Mouse (Mus musculus) kidney, adult 9 months (tissue): ENCODE data around the gene Gtdc1.

Experiments
- DNase-seq: peaks from one replicate; pipeline ENCODE4 v3.0.0; 2022

The Gtdc1 gene

DNA sequence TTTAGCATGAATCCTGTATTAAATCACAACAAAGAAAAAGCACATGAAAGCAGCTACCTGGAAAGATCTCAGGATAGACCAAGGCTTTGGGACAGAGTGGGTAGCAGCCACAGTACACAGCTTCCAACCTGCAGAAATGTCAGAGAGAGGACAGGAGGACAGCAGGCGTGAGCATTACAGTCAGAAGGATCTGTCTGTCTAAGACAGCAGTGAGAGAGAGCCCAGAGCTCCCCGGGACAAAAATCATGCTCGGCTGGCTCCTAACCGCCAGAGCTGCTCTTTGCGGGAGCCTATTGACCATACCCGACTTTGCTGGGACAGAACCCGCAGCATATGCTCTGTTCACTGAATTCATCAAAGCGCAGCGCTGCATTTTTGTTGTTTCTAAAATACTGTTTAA is 356.3 kb downstream of the Gtdc1 start:
- peak; percentile 48 for DNase-seq

DNA sequence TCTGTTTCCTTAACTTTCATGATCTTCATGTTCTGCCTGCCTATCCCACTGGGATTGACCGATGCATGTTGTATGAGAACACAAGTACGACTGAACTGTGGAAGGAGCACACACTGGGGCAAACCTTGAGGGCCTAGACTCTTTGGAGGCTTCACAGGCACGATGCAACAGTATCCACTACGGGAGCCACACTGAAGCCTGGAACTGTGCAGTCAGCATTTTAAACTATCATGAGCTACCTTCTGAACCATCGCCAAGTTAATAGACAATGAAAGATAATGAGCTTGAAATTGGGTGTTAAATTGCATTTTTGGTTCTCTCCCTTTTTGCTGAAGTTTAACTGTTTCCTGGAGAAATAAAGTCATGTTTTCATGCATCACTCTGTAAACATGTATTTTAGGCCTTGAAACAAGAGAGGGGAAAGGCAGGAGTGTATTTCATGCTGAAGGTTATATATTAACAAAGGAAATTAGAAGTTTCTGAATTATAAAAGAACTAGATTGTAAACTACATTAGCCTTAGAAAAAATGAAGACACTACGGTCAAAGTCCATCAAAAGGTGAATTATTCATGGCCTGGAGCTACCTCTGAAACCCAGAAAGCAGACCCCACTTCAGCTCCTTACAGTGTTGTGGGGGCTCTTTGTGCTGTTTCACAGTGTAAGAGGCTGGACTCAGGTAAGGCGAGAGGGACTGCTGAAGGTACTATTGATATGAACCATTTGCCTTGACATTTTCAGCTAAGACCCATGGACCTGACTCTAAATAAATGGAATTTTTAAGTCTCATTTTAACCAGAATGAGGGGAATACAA is 358.1 kb downstream of the Gtdc1 start:
- peak; percentile 74 for DNase-seq

DNA sequence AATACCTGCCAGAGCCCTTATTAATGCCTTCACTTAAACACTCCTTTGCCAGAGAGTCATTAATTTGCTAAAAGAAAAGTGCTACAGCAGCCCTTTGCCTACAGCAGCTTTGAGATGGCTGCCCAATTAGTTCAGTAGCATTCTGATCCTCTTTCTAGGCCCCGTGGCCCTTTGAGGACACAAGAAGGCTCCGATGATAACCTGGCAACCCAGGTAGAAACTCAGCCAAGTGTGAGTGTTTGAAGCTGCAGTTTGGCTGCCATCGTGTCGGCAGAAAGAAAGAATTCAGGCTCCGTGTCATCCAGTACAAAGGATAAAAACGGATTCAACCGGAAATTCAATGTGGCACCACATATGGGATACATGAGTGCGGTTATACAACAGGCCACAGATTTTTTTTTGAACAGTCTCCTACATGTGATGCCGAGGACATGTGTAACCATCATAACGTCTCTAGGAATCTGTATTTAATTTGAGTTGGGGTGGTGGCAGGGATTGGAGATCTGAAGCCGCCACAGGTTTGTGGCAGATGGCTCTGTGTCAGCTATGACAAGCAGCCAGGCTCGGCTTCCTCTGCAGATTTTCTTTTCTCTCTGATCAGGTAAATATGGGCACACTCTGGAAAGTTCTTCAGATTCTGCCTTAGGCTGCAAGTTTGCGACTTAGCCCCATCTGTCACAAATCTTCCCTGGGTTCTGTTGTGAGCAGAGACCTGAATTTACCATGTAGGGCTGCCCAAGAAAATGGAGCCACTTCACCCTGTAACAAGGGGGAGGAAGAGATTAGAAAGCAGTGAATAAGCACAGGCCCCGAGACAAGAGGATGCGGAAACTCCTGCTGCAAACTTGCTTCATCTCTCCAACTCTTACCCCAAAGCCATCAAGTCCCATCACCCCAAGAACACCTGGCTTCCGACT is 362.4 kb downstream of the Gtdc1 start:
- no peak for DNase-seq

DNA sequence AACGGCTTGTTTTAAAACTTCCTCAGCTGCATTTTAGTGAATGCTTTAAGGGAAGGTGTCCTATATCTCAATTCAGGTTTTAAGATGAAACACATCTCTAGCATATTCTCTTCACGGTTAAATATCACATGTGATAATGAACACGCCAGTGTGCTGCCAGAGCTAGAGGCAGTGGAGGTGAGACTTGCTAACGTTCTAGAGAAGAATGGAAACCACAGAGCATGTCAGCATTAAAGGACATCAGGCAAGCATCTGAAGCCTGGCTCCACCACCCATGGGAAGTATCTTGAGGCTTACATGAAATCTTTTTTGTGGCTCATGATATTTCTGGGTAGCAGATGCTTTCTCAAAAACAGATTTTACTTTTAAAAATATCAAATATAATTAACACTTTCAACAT is 365.7 kb downstream of the Gtdc1 start:
- DNase-seq: no peak

DNA sequence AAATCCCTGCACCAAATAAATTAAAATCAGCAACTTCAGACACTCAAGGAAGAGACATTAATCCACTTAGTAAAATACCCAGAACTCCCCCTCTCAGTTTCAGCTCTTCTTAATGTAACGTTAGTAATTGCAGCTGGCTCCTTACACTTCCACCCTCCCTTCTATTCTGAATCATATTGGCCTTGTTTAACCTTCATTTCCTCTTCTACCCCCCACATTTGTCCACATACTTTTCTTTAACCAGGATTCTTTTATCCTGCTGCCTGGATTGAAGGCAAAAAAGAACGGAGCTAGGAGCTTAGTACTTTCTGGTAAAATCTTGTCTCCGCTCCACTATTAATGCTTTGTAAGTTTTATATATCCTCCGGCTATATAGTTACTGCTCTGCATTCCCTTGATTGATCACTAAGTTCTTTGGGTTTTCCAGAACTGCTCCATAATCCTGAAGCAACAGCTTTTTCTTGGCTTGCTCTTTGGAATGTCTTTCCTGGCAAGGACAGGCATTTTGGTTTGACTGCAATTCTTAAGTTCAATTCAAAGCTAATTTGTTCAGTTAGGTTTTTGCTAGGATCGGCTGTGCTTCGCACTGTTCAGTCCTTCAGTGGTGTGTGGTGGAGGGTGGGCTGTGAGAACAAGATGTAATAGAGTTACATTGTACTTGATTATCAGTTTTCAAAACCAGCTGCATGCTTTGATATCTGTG is 368.1 kb downstream of the Gtdc1 start:
- DNase-seq: peak; percentile 35

DNA sequence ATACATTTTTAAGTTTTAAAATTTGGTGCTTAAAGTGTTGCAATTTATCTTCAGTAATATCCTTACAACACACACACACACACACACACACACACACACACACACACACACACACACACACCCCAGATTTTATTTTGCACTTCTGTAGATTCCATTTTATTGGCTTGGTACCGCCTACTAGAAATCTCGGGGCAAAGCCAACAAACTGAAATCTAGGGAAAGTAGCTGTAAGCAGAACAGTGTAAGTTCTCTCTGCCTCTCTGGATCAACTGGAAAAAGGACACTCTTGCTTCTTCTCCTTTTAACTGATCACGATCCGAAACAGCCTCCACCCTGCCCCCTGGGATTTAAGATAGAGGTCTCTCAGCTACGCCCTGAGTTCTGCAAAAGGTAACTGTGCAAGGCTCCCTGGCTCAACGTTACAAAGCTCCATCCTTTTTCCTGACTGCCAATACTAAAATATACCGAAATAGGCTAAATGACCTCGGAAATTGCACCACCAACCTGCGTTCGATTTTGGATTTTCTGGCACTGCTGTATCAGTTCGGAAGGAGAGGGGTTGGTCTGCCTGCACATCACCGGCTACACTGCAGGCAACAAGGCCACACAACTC is 369.7 kb downstream of the Gtdc1 start:
- DNase-seq: no peak

DNA sequence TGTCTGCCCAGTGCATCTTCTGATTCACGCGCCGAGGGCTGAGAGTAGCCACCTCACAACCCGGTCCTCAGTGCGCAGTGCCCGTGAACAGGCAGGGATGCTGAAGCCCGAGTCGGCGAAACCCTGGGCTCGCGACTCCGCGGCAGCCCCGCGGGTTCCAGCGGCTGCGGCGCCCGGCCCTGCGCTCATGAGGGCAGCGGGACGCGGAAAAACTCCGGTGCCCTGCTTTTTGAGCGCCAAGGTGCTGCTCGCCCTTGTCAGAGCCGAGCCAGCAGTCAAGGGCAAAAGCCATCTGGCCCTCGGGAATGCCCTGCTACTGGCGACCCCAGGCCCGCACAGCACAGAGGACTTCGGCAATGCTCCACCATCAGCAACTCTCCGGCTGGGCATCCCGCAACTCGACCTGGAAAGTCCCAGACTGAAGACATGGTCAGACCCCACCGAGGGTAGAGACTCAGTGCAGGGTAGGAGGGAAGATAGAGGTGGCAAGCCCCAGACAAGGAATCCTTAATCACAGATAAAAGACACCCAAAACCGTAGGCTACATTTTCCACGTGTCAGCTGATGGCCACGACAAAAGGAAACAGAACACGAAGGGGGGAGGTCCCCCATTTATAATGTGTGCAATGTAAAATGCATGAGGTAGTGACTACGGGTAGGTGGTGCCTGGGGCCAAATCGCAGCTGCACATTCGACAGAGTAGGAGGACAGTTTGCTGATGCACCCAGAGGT is 370.4 kb downstream of the Gtdc1 start:
- DNase-seq: peak; percentile 20

DNA sequence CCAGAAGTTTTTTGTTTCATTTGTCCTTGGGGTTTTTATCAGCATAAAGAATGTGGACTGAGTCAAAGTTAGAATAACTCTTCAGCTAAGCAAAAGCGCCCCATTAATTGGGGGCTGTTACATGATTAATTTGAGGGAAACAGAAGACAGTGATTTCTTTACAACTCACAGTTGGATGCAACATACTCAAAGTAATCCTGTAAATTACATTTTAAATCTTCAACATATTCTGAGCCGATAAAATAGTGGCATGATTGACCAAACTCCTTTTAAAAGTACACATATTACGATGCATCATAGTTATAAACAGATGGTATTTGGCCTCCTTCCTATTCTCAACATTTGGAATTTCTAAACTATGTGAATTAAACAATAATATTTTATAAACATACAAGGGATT is 372.7 kb downstream of the Gtdc1 start:
- DNase-seq: no peak

DNA sequence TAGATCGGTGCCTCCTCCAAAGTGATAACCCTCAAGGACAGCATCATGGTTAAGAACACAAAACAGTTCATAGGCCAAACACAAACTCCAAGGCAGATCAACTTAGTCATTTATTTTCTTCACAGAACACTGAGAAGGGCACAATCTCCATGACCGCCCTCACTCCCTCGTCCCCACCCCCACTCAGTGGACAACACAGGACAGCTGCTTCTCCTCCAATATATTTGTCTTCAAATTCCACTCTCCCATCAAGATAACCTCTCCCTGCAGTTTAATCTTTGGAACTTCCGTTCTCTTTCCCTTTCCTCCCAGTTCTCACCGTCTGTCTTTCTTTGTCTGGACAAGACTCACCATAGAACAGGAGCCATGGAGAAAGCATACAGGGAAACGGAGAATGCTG is 378.1 kb downstream of the Gtdc1 start:
- DNase-seq: peak; percentile 59

DNA sequence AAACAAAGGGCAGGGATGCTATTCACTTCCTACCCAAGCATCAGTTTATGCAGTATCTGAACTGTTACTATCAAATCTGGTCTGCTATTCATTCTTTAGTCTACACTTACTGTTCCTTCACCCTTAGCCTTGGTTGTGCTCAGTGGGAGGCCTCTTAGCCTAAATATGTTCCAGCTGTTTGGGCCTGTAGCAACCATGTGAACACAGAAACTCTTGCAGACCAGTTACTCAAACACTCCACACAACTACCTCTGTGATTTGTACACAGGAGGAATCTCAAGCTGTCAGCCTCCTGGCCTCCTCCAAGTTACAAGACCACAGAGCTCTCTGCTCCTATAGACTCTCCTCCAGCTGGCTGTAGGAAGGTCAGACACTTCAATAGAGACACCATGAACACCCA is 384.7 kb downstream of the Gtdc1 start:
- no peak for DNase-seq

DNA sequence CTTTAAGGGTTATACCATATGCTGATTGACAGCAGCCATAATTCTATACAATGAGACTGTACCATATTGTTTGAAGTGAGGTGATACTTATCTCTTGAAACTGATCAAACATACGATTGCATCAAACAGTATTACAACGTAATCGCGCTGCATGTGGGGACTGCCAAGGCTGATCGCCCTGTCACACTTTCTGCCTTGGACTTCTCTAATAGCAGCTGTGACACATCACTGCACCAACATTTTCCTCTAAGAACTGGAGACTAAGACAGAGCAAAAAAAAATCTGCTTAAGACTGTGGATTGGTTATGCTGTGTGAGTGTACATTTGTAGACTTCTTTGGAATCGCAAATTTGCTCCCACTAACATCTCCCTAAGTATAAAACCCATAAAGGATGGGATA is 385.7 kb downstream of the Gtdc1 start:
- DNase-seq: no peak

DNA sequence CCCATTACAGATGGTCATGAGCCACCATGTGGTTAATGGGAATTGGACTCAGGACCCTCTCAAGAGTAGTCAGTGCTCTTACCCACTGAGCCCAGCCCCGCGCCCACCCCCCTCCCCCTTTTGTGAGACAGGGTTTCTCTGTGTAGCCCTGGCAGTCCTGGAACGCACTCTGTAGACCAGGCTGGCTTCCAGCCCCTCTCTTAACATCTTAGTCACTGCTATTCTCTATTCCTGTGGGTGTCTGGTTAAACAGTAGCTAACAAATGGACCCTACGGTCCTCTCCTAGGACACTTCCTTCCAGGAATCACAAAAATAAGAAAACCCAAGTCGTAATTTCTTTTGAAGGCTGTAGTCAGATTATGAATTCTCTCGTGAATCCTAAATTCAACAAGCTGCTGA is 386.6 kb downstream of the Gtdc1 start:
- DNase-seq: peak; percentile 76

DNA sequence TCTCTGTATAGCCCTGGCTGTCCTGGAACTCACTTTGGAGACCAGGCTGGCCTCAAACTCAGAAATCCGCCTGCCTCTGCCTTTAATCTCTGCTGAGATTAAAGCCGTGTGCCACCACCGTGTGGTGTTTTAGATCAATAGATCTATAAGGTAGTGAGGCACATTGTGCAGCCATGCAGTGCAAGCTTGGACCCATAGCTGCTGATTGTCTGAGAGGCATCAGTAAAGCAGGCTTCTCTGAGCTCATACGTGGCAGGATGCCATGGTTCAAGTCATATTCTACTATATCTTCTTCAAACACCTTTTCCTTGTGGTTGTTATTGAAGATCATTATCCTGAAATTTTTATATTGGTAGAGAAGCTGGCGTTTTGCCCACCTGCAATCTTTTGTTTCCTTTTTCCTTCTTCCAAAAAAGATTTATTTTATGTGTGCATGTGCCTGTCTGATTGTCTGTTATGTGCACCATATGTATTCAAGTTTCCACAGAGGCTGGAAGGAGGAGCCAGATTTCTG is 388.3 kb downstream of the Gtdc1 start:
- no peak for DNase-seq

DNA sequence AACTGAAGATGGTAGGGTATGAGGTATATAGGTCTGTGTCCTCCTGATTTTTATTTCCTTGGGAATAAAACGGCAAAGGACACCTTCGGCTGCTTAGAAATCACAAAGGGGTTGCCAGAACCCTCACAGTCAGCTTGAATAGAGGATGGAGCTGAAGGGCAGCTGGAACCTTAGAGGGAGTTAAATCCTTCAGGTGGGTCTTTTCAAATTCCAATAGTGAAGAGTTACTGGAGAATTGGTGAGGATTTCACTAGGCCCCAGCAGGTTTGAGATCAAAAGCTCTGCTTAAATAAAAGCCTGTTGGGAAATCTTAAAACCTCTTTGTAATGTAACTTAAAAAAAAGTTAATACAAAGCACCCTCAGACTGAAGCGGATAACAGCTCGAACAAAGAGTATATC is 389.3 kb downstream of the Gtdc1 start:
- no peak for DNase-seq

DNA sequence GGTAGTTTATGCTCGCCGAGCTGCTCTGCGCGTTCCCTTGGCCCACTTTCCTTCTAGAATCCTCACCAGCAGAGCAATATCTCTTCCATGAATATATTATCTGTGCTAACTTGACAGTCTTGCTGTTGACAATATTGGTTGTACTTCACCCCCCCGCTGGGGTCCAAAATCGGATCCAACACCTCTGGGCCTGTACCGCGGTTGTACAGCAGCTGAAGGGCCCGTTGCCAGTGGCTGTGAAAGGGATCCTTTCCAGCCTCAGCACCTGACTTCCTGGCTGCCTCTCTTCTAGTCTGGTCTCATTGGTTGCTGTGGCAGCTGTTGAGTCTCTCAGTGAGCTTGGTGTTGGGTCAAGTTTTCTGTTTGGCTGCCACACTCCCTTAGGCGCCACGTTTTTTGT is 391.7 kb downstream of the Gtdc1 start:
- no peak for DNase-seq

DNA sequence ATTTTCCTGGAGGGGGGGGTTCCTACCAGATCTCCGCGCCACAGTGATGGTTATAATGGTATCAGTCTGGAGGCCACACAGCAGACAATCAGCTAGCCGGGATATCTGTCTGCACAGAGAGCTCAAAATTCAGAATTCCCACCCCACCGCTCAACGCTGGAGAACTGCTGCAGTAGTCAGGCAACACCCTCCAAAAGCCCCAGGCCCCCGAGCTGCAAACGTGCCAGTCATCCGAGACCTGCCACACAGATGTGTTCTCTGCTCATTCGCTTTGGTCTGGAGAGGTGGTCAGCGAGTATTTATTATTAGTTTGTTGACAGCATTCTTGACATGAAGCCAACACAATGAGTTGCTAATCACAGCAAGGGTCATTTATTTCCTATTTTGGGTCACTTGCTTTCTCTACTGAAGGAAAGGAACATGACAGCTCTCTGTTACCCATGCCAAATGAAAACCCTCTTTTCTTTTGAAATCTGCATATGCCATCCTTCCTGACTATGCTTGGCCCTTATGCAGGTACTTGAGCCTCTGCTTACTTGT is 392.3 kb downstream of the Gtdc1 start:
- DNase-seq: no peak

DNA sequence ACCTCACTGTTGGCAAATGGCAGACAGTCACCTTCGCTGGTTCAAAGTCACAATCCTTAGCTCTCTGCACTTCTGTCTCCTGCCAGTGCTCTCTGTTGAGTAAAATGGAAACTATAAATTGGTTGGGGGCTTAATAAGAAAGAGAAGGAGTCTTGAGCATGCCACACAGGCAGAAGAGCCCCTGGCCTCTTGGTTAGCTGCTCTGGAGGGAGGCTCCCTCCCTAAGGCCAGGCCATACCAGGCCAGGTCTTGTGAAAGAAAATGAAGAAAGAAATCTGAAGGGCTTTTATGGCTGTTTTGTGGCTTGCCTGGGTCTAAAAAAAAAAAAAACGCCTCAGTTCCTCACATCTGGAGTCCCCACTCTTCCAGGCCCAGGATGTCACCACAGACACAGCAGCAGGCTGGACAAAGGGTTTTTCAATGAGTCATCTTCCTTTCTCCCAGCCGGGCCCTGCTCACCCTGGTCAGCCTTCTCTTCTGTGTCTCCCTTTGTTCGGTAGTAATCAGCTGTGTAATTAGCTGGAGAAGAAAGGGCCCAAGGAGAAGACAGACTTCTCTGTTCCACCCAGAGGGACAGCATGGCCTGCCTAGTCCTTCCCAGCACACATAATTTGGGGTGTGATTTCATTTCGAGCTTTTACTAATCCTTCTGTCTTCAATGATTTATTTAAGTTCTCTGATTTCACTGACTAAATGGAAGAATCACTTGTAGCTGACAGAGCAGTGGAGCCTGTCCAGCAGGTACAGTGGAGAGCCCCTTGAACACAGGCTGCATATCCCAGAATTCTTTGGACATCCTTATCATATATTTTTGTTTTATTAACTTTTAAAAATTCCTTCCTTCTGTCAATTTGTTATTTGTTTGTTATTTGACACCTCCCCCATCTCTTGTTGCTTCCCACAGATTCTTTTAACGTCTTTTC is 401.1 kb downstream of the Gtdc1 start:
- no peak for DNase-seq

DNA sequence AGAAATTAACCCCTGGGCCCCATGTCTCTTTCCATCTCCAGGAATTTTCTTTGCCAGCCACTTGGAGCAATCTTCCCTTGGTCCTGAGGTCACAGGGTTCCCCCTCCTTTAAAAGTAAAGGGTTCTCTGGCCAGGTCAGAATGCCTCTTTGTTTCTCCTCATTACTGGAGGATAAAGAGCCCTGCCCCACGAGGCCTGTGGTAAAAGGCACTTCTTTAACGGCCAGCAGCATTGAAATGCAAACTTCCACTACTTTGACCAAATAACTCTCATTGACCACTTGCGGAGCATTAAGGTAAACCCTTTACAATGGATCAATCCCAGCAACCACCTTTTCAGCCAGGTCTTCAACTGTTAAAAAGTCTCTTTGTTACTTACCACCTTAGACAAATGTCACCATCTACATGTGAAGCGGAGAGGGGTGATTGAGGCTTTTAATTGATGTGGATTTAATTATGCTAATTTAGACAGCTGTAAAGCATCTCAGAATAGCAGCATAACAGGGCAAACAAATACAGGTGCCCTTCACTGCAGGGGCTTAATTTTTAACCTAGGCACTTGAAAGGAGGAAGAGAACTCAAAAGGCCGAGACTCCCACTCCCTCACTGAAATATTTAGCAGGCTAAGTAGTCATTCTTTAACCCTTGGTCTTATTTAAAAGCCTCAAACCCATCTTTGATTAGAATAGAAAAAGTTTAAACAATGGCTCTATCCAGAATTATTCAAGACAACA is 402.1 kb downstream of the Gtdc1 start:
- peak; percentile 19 for DNase-seq

DNA sequence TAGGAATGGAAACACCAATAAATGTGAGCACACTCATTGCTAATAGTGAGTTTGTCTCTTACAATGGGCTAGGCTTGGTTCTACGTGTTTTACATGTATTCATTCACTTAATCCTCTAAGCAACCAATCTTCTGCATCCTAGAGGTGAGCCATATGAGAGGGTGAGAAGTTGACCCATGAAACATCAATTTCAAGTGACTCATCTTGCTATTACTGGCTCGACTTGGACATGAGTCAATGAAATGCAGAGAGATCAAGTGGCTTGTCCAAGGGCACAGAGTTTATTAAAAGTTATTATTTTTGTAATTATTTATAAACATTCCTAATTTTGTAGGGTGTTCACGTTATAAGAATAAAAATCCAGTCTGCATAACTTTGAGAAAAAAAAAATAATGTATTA is 408.2 kb downstream of the Gtdc1 start:
- no peak for DNase-seq

DNA sequence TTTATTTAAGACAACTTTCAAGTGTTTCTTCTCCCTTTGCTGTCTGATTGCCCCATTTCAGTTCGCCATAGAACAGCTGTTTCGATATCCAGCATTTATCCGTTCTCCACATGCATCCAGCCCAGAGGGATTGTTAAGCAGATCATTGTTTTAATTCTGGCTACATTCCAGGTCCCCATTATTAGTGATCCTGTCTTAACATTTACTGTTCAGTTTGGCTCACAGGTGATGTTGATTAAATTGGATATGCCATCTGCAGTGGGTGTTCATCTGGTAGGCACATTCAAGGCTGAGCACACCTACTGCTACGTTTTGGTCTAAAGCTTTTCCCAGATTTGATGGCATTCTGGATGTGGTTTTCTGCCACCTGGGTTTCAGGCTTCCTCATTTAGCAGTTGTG is 409.4 kb downstream of the Gtdc1 start:
- no peak for DNase-seq
